Mouse (Mus musculus) intestine, embryonic 14.5 days (tissue): ENCODE data around the gene Opcml. TPM values are rescaled to one million over a fixed set of nuclear protein-coding genes. Genes with fewer than 3 reads are reported as not detected.

Source experiments
- microRNA-seq: library from miRNA; unstranded; fragments of <30 nt; microRNA quantifications from one replicate; pipeline ENCODE4, GENCODE M21; 2016
- polyA plus RNA-seq: library from polyadenylated mRNA; unstranded; fragments of >200 nt; fragmentation: Nextera tagmentation; extraction: Ambion mirVana; gene quantifications from 2 replicates; pipeline ENCODE4 v1.2.1, GENCODE M21; 2014

Gene Opcml
- polyA plus RNA-seq, 1 experiment from 2014 or later, result 4.1 TPM

Small RNAs within 50 kb of the gene (microRNA-seq; reads per million reads assigned to microRNA genes)
- not detected for gene Gm44316
